Mouse (Mus musculus) heart, adult 8-10 months (tissue): Measurements from ENCODE around the gene Mrpl34. TPM values are rescaled to one million over a fixed set of nuclear protein-coding genes. Genes with fewer than 3 reads are reported as not detected.
"Not testable (repeated sequence)": the region's sequence is repeated elsewhere in the genome, so short reads cannot be mapped to it uniquely, and the experiment has no call there.

Source experiments
- DNase-seq: peaks from one replicate; pipeline ENCODE4 v3.0.0; 2022; ENCODE audit warnings: low spot score
- total RNA-seq, 4 experiments: library from RNA; stranded (reverse); gene quantifications; 2 replicates each; pipeline ENCODE4 v1.2.4; 2022

The Mrpl34 gene
- 100 to 1,000 TPM; 114 to 128 (median 119) TPM for total RNA-seq

DNA sequence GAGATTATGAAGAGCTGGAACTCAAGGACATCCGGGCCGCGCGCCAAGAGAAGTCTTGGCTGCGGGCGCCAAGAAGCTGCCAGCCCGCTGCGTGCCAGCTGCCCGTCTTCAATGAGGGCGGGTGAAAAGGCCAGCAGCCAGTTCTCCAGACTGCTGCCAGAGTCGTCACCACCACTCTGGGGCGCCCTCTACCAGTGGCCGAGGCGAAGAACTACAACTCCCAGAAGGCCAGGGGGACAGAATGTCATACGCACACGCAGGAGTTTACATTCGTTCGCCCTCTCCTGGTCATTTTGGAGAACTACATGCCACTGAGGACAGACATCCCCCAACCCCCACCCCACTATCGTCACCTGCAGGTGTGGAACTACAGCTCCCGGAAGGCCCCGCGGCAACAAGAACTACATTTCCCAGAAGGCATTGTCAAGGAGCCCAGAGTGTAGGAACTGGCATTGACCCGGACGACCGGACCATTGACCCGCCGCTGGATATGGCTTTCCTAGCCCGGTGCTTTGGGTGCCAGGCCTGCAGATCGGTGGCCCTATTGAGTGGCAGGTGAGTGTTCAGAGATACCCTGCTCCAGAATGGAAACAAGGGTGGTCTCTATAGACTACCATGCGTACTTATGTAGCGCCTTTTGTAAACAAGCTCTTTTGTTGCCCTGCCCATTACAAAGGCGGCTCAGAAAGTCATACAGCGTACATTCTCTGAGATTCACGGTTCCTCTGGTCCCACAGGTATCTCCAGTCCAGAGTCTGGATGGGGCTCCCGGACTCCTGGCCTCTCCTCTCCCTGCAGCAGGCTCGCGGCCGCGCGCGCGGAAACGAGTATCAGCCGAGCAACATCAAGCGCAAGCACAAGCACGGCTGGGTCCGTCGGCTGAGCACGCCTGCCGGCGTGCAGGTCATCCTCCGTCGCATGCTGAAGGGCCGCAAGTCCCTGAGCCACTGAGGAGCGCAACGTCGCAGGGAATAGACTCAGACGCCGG, at the start of gene Mrpl34:
Gene Mrpl34 (plus strand): TSS at position 447 of the 988 bp plus-strand sequence.
- DNase-seq, result peak; percentile 99

DNA sequence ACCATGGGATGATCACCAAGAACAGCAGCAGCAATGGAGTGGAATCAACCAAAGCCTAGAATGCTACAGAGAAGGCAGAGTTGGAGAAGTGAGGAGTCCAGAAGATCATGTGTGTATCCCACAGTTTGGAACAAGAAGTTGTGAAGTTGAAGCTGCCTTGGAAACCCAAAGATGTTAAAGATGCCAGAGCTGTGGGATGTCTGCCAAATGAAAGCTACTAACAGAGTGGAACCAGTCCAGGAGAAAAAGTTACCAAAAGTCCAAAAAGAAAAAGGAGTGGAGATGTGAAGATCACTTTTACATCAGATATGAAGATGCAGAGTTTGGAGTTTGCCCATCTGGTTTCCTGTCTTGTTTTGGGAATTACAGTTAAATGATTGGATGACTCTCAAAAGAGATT, 42.6 kb upstream of the Mrpl34 start:
- no peak for DNase-seq

GRCm38 (mm10) chr8:71432935-71433334, 31.8 kb upstream of the Mrpl34 start:
- DNase-seq, result not testable (repeated sequence)

DNA sequence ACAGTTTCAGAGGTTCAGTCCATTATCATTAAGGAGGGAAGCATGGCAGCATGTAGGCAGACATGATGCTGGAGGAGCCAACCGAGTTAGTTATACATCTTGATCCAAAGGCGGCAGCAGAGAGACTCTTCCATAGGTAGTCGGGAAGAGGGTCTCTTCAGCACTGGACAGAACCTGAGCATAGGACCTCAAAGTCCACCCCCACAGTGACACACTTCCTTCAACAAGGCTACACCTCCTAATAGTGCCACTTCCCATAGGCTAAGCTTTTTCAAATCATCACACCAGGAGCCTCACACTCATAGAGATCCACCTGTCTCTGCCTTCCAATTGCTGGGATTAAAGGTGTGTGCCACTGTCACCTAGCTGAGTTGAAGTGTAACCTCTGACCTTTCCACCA, 27.7 kb upstream of the Mrpl34 start:
- DNase-seq, result no peak

- DNase-seq, result peak; percentile 54
Measured at GRCm38 (mm10) chr8:71441404-71441803, 23.4 kb upstream of the Mrpl34 start.

DNA sequence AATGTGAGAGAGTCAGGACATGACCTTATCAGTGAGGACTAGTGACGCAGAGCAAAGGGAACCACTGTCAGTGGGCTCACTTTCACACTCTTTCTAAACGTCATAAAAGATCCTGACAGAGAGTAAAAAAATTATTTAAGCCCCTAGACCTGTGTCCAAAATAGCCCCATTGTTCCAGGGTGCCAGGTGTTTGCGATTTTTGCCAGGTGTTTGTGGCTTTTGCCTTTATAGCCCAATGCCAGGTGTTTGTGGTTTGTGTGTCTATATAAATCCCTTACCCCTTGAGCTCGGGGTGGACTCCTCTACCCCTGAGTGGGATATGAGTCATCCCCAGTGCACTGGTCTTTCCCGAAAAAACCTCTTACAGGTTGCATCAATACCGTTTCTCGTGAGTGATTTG, 19.7 kb upstream of the Mrpl34 start:
- DNase-seq, result no peak

- DNase-seq, result no peak
Measured at GRCm38 (mm10) chr8:71451337-71451736, 13.4 kb upstream of the Mrpl34 start.

GRCm38 (mm10) chr8:71451777-71452176, 13.0 kb upstream of the Mrpl34 start:
- no peak for DNase-seq

DNA sequence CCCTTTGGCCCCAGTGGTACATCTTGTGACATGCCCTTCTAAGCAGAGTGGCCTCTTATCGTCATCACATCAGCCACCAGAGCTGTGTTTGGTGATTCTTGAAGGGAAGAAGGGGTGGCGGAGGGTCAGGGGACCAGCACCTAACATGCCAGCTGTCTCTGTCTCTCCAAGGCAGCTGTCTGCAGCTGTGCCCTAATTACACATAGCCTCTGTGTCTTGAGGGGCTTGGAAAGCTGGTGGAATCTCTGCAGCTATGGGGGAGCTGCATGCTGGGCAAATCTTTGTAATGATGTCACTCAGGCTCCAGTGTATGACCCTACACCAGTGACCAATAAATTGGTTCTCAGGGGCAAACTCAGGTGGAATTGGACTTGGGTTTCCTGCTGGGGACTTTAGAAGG, 12.1 kb upstream of the Mrpl34 start:
- DNase-seq, result no peak

- no peak for DNase-seq
Measured at GRCm38 (mm10) chr8:71454668-71455067, 10.1 kb upstream of the Mrpl34 start.

DNA sequence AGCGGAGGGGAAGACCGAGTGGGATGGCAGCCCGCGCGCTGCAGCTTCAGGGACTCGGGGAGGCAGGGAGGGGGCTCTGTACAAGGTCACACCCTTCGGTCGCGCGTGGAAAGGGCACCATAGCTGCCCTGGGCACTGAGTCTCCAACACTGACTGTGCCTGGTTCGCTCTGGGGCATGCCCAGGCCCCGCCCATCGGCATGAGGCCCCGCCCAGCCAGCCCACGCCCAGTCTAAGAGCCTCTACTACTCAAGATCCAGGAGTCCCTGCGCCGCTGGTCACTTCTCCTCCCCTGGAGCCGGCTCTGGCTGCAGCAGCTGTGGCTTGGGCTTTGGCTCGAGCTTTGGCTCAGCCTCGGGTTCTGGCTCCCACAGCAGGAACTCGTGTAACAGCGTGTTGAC, 7.9 kb upstream of the Mrpl34 start:
- no peak for DNase-seq

DNA sequence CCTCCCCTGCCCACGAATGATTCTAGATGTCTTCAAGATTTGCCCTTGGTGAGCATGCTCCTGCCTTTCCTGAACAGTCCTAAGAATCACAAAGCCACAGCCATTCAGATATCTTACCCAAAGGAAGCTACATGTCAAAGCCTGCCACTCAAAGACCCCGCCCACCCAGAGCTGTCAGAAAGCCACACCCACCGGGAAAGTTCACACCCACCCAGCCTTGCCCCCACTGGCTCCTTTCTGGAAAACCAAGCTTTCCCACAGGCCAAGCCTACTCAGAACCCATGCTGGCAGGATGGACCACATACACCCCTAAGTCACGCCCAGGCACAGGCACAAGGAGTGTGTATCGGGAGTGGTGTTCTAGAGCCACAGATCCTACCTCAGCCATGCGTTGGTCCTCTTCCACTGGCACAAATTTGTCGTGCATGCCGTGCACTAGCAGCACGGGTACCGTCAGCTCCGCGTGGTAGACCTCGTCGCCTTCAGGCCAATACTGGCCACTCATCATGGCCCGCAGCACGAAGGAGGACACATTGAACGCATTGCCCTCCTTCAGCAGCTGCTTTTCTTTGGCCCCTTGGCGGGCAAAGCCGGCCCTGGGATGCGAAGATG, 7.0 kb upstream of the Mrpl34 start:
- no peak for DNase-seq

DNA sequence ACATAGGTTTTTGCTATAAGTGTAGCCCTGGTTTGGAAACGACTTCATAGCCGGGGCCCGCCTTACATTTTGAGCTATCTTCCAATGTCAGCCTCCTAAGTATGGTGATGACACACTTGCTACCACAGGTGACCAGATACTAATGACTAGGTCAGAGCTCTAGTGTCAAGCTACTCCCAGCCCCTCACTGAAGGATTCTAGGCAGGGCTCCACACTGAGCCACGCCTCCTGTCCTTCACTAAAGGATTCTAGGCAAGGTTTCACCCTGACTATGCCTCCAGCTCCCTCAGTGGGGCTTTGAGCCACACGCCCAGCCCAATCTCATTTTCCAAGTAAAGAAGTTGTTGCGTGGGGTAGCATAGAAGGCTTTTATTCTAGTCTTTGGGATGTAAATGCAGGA, 4.0 kb upstream of the Mrpl34 start:
- no peak for DNase-seq

DNA sequence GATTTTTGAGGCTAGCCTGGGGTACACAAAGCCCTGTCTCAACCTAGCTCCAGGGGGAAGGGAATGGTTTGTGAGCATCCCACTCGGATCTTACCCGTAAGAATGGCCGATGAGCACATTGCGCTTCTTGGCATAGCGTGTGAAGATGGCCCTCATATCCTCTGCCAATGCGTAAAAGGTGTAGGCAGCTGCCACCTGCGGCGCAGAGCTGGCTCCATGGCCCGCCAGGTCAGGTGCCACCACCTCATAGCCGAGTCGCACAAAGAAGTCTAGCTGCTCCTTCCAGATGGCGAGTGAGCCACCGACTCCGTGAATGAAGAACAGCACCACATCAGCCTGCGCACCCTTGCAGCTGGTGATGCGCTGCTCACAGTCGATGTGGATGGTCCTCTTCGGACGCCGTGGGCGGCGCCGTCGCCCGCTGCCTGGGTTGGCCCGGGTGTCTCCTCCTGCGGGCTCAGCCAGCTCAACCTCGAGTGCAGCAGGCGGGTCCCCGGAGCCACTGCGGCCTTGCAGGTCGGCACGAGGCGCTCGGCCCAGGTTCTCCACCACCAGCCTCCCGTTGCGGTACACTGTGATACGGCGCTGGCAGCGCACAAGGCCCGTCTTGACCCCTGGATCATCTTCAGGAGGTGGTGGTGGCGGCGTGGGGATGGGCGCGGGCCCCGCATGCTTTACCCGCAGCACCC, 3.5 kb upstream of the Mrpl34 start:
- no peak for DNase-seq

DNA sequence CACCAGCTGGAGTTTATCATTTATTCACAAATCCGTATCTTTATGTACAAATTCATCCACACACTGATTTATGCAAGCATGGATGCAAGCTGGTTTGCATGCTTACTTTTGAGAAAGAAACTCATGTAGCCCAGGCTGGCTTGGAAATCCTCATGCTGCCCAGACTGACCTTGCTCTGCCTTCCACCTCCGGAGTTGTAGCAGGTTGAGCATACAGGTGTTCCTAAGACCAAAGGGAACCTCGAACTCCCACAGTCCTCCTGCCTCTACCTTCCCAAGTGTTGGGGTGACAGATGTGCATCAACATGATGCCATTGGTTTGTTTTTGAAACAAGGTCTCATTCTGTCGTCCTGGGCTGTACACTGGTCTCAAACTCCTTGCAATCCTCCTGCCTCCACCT, 2.6 kb upstream of the Mrpl34 start:
- no peak for DNase-seq

GRCm38 (mm10) chr8:71462786-71463185, 2.0 kb upstream of the Mrpl34 start:
- DNase-seq, result no peak

GRCm38 (mm10) chr8:71463188-71464033, 1.3 kb upstream of the Mrpl34 start, which contains the start of gene Abhd8:
Abhd8 (minus strand) TSS chr8:71463655.
- peak; percentile 97 for DNase-seq

DNA sequence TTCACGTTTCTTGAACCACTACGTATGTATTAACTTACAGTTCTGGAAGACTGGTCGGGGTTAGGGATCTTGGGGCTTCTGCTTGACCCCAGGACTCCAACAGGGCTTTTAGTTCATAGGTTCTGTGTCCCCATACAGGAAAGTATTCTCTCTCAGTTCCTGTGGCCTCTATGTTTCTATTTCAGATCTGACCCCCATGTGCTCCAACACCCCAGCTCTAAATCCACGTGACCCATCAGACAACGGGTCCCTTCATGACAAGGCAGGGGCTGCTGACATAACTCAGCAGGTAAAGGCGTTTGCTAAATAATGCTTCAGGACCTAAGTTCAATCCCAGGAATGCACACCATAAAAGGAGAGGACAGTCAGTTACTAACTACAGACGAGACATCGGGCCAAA, 974 bp downstream of the Mrpl34 start:
- DNase-seq, result no peak

GRCm38 (mm10) chr8:71466198-71466597, 1.4 kb downstream of the Mrpl34 start:
- DNase-seq, result no peak

GRCm38 (mm10) chr8:71467201-71467600, 2.4 kb downstream of the Mrpl34 start:
- no peak for DNase-seq

- DNase-seq, result no peak
Measured at GRCm38 (mm10) chr8:71468001-71468400, 3.2 kb downstream of the Mrpl34 start.
